Mouse (Mus musculus) lung, postnatal 0 days (tissue): ENCODE results near the gene Endou. TPM values are rescaled to one million over a fixed set of nuclear protein-coding genes. Genes with fewer than 3 reads are reported as not detected.
A peak's percentile ranks its signal among the peaks of the same experiment; 100 is the strongest.

Experiments used
- ATAC-seq: fragments of 200-750 bp; cut with Nextera tagmentation; 2 replicates; pipeline ENCODE4 v1.8.0; 2017; ENCODE audit warnings: moderate library complexity
- DNase-seq: peaks from one replicate; pipeline ENCODE4 v3.0.0-alpha.2; 2016; ENCODE audit warnings: low spot score
- H3K27ac ChIP-seq: fragments of 300-500 bp; sonication (generic); 2 replicates; pipeline ENCODE4 v1.5.1; 2014; ENCODE audit warnings: antibody characterized with exemption, mild to moderate bottlenecking, low read length, mixed read lengths
- H3K27me3 ChIP-seq: fragments of 300-500 bp; sonication (generic); replicated peaks from 2 replicates; pipeline ENCODE4 v1.6.1; 2014; ENCODE audit warnings: low read length, mixed read lengths; ENCODE audit not compliant: insufficient read depth
- H3K36me3 ChIP-seq: fragments of 300-500 bp; sonication (generic); 2 replicates; pipeline ENCODE4 v1.6.1; 2014; ENCODE audit warnings: low read length, mixed read lengths; ENCODE audit not compliant: insufficient read depth
- H3K4me1 ChIP-seq: fragments of 300-500 bp; sonication (generic); 2 replicates; pipeline ENCODE4 v1.6.1; 2014; ENCODE audit warnings: antibody characterized with exemption, low read depth, low read length, mixed read lengths; ENCODE audit not compliant: insufficient read depth
- H3K4me2 ChIP-seq: fragments of 300-500 bp; sonication (generic); replicated peaks from 2 replicates; pipeline ENCODE4 v1.6.1; 2014; ENCODE audit warnings: low read depth, mild to moderate bottlenecking, low read length, moderate library complexity, mixed read lengths
- H3K4me3 ChIP-seq: fragments of 300-500 bp; sonication (generic); 2 replicates; pipeline ENCODE4 v1.5.1; 2014; ENCODE audit warnings: low read depth, low read length
- H3K9ac ChIP-seq: fragments of 300-500 bp; sonication (generic); replicated peaks from 2 replicates; pipeline ENCODE4 v1.6.1; 2014; ENCODE audit warnings: low read depth, mild to moderate bottlenecking
- H3K9me3 ChIP-seq: fragments of 300-500 bp; sonication (generic); 2 replicates; pipeline ENCODE4 v1.6.1; 2016; ENCODE audit warnings: low read length, mixed read lengths
- CTCF ChIP-seq: IDR thresholded peaks from 2 replicates; pipeline ENCODE4 v1.5.1; 2016; ENCODE audit warnings: antibody characterized with exemption, mild to moderate bottlenecking
- EP300 ChIP-seq: IDR thresholded peaks from 2 replicates; pipeline ENCODE4 v1.6.1; 2016; ENCODE audit warnings: antibody characterized with exemption, mild to moderate bottlenecking, control low read depth
- WGBS: fragments of 180-500 bp; shearing (Covaris S2); extraction: QIAGEN DNeasy Blood & Tissue Kit; methylation state at CpG from one replicate; pipeline ENCODE4 v1.1.7; 2014; 5-methylcytosine and 5-hydroxymethylcytosine counted together
- polyA plus RNA-seq: library from polyadenylated mRNA; unstranded; fragments of >200 nt; fragmentation: Nextera tagmentation; extraction: Ambion mirVana; gene quantifications from 2 replicates; pipeline ENCODE4 v1.2.1, GENCODE M21; 2015

Endou gene
- polyA plus RNA-seq, 1 experiment from 2014 or later: 2.1 TPM

- H3K4me3 ChIP-seq: no peak overlapping the region
- no peak for TF ChIP-seq EP300
- TF ChIP-seq CTCF: no peak
- H3K27ac ChIP-seq: peak overlapping the region; percentile 81; the same call in 1 of the 2 replicates
- H3K27me3 ChIP-seq: no peaks in the 10 kb centered on the region
- H3K9me3 ChIP-seq: no peaks in the 10 kb centered on the region
- no peak overlapping the region for H3K9ac ChIP-seq
- peaks cover 9% of the 10 kb centered on the region for H3K4me1 ChIP-seq
- DNase-seq (no peak), ATAC-seq (no peak)
- no peak overlapping the region for H3K4me2 ChIP-seq
- 64% methylated on average over 15 of the region's 15 CpGs for WGBS
- no peaks in the 10 kb centered on the region for H3K36me3 ChIP-seq
Measured at GRCm38 (mm10) chr15:97721008-97721701, 10.0 kb downstream of the Endou start.

GRCm38 (mm10) chr15:97720026-97720675 lies 11.0 kb downstream of the Endou start:
- 64% methylated on average over 12 of the region's 12 CpGs for WGBS
- Histone ChIP-seq H3K4me3 (no peak overlapping the region), H3K27me3 (no peaks in the 10 kb centered on the region), H3K36me3 (no peaks in the 10 kb centered on the region), H3K4me1 (peaks cover 9% of the 10 kb centered on the region), H3K9ac (no peak overlapping the region), H3K4me2 (no peak overlapping the region), H3K27ac (peak overlapping the region; percentile 81), H3K9me3 (no peaks in the 10 kb centered on the region)
- DNase-seq (peak; percentile 48), ATAC-seq (peak; percentile 67)
- TF ChIP-seq CTCF (no peak), EP300 (peak; percentile 60)

GRCm38 (mm10) chr15:97719494-97719893 lies 11.6 kb downstream of the Endou start:
- Histone ChIP-seq H3K36me3 (no peaks in the 10 kb centered on the region), H3K4me3 (no peak overlapping the region), H3K9ac (no peak overlapping the region), H3K4me1 (peaks cover 9% of the 10 kb centered on the region), H3K9me3 (no peaks in the 10 kb centered on the region), H3K27ac (peak overlapping the region; percentile 81), H3K4me2 (no peak overlapping the region), H3K27me3 (no peaks in the 10 kb centered on the region)
- WGBS: 89% methylated on average over 12 of the region's 12 CpGs
- TF ChIP-seq CTCF (no peak), EP300 (no peak)
- ATAC-seq (no peak), DNase-seq (no peak)

GRCm38 (mm10) chr15:97718535-97719155 lies 12.5 kb downstream of the Endou start:
- no peaks in the 10 kb centered on the region for H3K9me3 ChIP-seq
- no peak overlapping the region for H3K4me3 ChIP-seq
- H3K36me3 ChIP-seq: no peaks in the 10 kb centered on the region
- no peaks in the 10 kb centered on the region for H3K27me3 ChIP-seq
- no peak overlapping the region for H3K4me2 ChIP-seq
- DNase-seq: peak; percentile 42
- peaks cover 9% of the 10 kb centered on the region for H3K4me1 ChIP-seq
- H3K9ac ChIP-seq: no peak overlapping the region
- 56% methylated on average over 8 of the region's 8 CpGs for WGBS
- TF ChIP-seq CTCF (no peak), EP300 (no peak)
- no peak for ATAC-seq
- H3K27ac ChIP-seq: no peak overlapping the region

- H3K9me3 ChIP-seq: no peaks in the 10 kb centered on the region
- WGBS: 21% methylated on average over 12 of the region's 12 CpGs
- TF ChIP-seq EP300: no peak
- peak; percentile 89 for TF ChIP-seq CTCF
- H3K36me3 ChIP-seq: no peaks in the 10 kb centered on the region
- no peak overlapping the region for H3K27ac ChIP-seq
- ATAC-seq: peak; percentile 70
- DNase-seq: peak; percentile 89
- no peak overlapping the region for H3K9ac ChIP-seq
- peaks cover 9% of the 10 kb centered on the region for H3K4me1 ChIP-seq
- H3K4me2 ChIP-seq: no peak overlapping the region; the same call in 1 of the 2 replicates
- H3K4me3 ChIP-seq: no peak overlapping the region
- no peaks in the 10 kb centered on the region for H3K27me3 ChIP-seq
Measured at GRCm38 (mm10) chr15:97717861-97718534, 13.1 kb downstream of the Endou start.

- no peak overlapping the region for H3K27ac ChIP-seq
- TF ChIP-seq CTCF (no peak), EP300 (no peak)
- DNase-seq: no peak
- H3K9me3 ChIP-seq: no peaks in the 10 kb centered on the region
- no peak overlapping the region for H3K4me3 ChIP-seq
- peaks cover 9% of the 10 kb centered on the region for H3K4me1 ChIP-seq
- no peak overlapping the region for H3K4me2 ChIP-seq
- 79% methylated on average over 11 of the region's 11 CpGs for WGBS
- no peak for ATAC-seq
- H3K36me3 ChIP-seq: no peaks in the 10 kb centered on the region
- no peaks in the 10 kb centered on the region for H3K27me3 ChIP-seq
- H3K9ac ChIP-seq: no peak overlapping the region
Measured at GRCm38 (mm10) chr15:97716782-97717181, 14.4 kb downstream of the Endou start.
